Mouse (Mus musculus) liver, postnatal 0 days (tissue): ENCODE results near the gene 1700020D05Rik. TPM values are rescaled to one million over a fixed set of nuclear protein-coding genes. Genes with fewer than 3 reads are reported as not detected.
A peak's percentile ranks its signal among the peaks of the same experiment; 100 is the strongest.

Experiments used
- ATAC-seq: fragments of 200-750 bp; cut with Nextera tagmentation; 2 replicates; pipeline ENCODE4 v1.8.0; 2017; ENCODE audit warnings: mild to moderate bottlenecking, moderate library complexity
- DNase-seq: peaks from one replicate; pipeline ENCODE4 v3.0.0-alpha.2; 2016
- H3K27ac ChIP-seq: fragments of 300-500 bp; sonication (generic); 2 replicates; pipeline ENCODE4 v1.5.1; 2014; ENCODE audit warnings: antibody characterized with exemption, moderate library complexity, mild to moderate bottlenecking, low read depth
- H3K27me3 ChIP-seq: fragments of 300-500 bp; sonication (generic); 2 replicates; pipeline ENCODE4 v1.6.1; 2014; ENCODE audit warnings: low read length, control low read depth, mixed read lengths; ENCODE audit not compliant: insufficient read depth
- H3K36me3 ChIP-seq: fragments of 300-500 bp; sonication (generic); replicated peaks from 2 replicates; pipeline ENCODE4 v1.6.1; 2014; ENCODE audit warnings: mild to moderate bottlenecking, control low read depth, low read length, moderate library complexity, mixed read lengths; ENCODE audit not compliant: insufficient read depth
- H3K4me1 ChIP-seq: fragments of 300-500 bp; sonication (generic); 2 replicates; pipeline ENCODE4 v1.6.1; 2014; ENCODE audit warnings: antibody characterized with exemption, mild to moderate bottlenecking, control low read depth; ENCODE audit not compliant: insufficient read depth
- H3K4me2 ChIP-seq: fragments of 300-500 bp; sonication (generic); 2 replicates; pipeline ENCODE4 v1.6.1; 2014; ENCODE audit warnings: low read depth, mild to moderate bottlenecking, low read length, moderate library complexity, mixed read lengths
- H3K4me3 ChIP-seq: fragments of 300-500 bp; sonication (generic); 2 replicates; pipeline ENCODE4 v1.5.1; 2014; ENCODE audit warnings: low read depth, low read length
- H3K9ac ChIP-seq: fragments of 300-500 bp; sonication (generic); replicated peaks from 2 replicates; pipeline ENCODE4 v1.6.1; 2014; ENCODE audit warnings: mild to moderate bottlenecking, moderate library complexity
- H3K9me3 ChIP-seq: fragments of 300-500 bp; sonication (generic); 2 replicates; pipeline ENCODE4 v1.6.1; 2016; ENCODE audit warnings: mild to moderate bottlenecking, control low read depth, low read length, mixed read lengths
- CTCF ChIP-seq: sonication (generic); IDR thresholded peaks from 2 replicates; pipeline ENCODE4 v1.5.1; 2016; ENCODE audit warnings: antibody characterized with exemption, low read depth
- EP300 ChIP-seq: IDR thresholded peaks from 2 replicates; pipeline ENCODE4 v1.6.1; 2016; ENCODE audit warnings: antibody characterized with exemption, low read depth, mild to moderate bottlenecking
- WGBS: fragments of 180-500 bp; shearing (Covaris S2); extraction: QIAGEN DNeasy Blood & Tissue Kit; methylation state at CpG from one replicate; pipeline ENCODE4 v1.1.7; 2014; ENCODE audit not compliant: insufficient replicate concordance; 5-methylcytosine and 5-hydroxymethylcytosine counted together
- polyA plus RNA-seq: library from polyadenylated mRNA; unstranded; fragments of >200 nt; fragmentation: Nextera tagmentation; extraction: Ambion mirVana; gene quantifications from 2 replicates; pipeline ENCODE4 v1.2.1, GENCODE M21; 2015

The 1700020D05Rik gene
- polyA plus RNA-seq, 1 experiment from 2014 or later, result not detected

GRCm38 (mm10) chr19:5513005-5513349 is 9.4 kb upstream of the 1700020D05Rik start:
- 0 out of 2 replicates have a peak overlapping the region, but pooled peaks have one; percentile 24 for H3K4me3 ChIP-seq
- WGBS, result 68% methylated on average over 3 of the region's 3 CpGs
- H3K4me2 ChIP-seq, result peak overlapping the region; percentile 92; the same call in 1 of the 2 replicates

GRCm38 (mm10) chr19:5512091-5513004 is 8.8 kb upstream of the 1700020D05Rik start:
- peak overlapping the region; percentile 78 for H3K27ac ChIP-seq
- no peaks in the 10 kb centered on the region for H3K36me3 ChIP-seq
- 30% methylated on average over 12 of the region's 12 CpGs for WGBS
- no peaks in the 10 kb centered on the region for H3K9me3 ChIP-seq
- peak overlapping the region; percentile 38; the same call in 1 of the 2 replicates for H3K9ac ChIP-seq
- peak overlapping the region; percentile 24 for H3K4me3 ChIP-seq
- DNase-seq (peak; percentile 47), ATAC-seq (no peak)
- no peak for TF ChIP-seq EP300
- no peak for TF ChIP-seq CTCF
- H3K4me2 ChIP-seq, result peak overlapping the region; percentile 92
- no peaks in the 10 kb centered on the region for H3K27me3 ChIP-seq
- H3K4me1 ChIP-seq, result peaks cover 29% of the 10 kb centered on the region

More at GRCm38 (mm10) chr19:5513005-5513349, 9.4 kb upstream of the 1700020D05Rik start:
- no peak for ATAC-seq
- H3K9me3 ChIP-seq, result no peaks in the 10 kb centered on the region
- H3K36me3 ChIP-seq, result no peaks in the 10 kb centered on the region
- H3K9ac ChIP-seq, result no peak overlapping the region
- no peak for DNase-seq
- H3K4me1 ChIP-seq, result peaks cover 29% of the 10 kb centered on the region
- TF ChIP-seq CTCF (no peak), EP300 (no peak)
- no peaks in the 10 kb centered on the region for H3K27me3 ChIP-seq
- peak overlapping the region; percentile 78; the same call in 1 of the 2 replicates for H3K27ac ChIP-seq

- Histone ChIP-seq H3K4me2 (peak overlapping the region; percentile 92), H3K27ac (peak overlapping the region; percentile 70), H3K27me3 (no peaks in the 10 kb centered on the region), H3K36me3 (no peaks in the 10 kb centered on the region), H3K9ac (peak overlapping the region; percentile 64), H3K4me1 (peaks cover 29% of the 10 kb centered on the region), H3K4me3 (peak overlapping the region; percentile 54), H3K9me3 (no peaks in the 10 kb centered on the region)
- TF ChIP-seq CTCF, result no peak
- TF ChIP-seq EP300, result no peak
- WGBS, result 23% methylated on average over 15 of the region's 15 CpGs
- ATAC-seq, result no peak
- no peak for DNase-seq
Observed at GRCm38 (mm10) chr19:5511074-5511632, 7.6 kb upstream of the 1700020D05Rik start.

GRCm38 (mm10) chr19:5510031-5511026 is 6.7 kb upstream of the 1700020D05Rik start, which contains the start of gene Snx32:
Gene Snx32 (minus strand): TSS chr19:5510538.
- H3K4me2 ChIP-seq, result peak within 1 kb of the TSS; percentile 92
- DNase-seq, result peak; percentile 96
- H3K4me3 ChIP-seq, result peak within 1 kb of the TSS; percentile 54
- whole genome bisulfite sequencing, result 3% methylated on average over 47 of the region's 47 CpGs
- H3K27me3 ChIP-seq, result no peaks in the 10 kb centered on the region
- peaks cover 29% of the 10 kb centered on the region for H3K4me1 ChIP-seq
- no peaks in the 10 kb centered on the region for H3K9me3 ChIP-seq
- H3K27ac ChIP-seq, result peak within 1 kb of the TSS; percentile 70
- peak within 1 kb of the TSS; percentile 64 for H3K9ac ChIP-seq
- peak; percentile 85 for TF ChIP-seq EP300
- TF ChIP-seq CTCF, result peak; percentile 58
- ATAC-seq, result peak; percentile 100
- no peaks in the 10 kb centered on the region for H3K36me3 ChIP-seq

GRCm38 (mm10) chr19:5500330-5500875 is 3.2 kb downstream of the 1700020D05Rik start:
- ATAC-seq (no peak), DNase-seq (no peak)
- H3K36me3 ChIP-seq, result peaks cover 22% of the 10 kb centered on the region
- TF ChIP-seq CTCF (no peak), EP300 (no peak)
- WGBS, result 81% methylated on average over 2 of the region's 2 CpGs
- H3K9me3 ChIP-seq, result no peaks in the 10 kb centered on the region
- no peaks in the 10 kb centered on the region for H3K27me3 ChIP-seq
- H3K4me1 ChIP-seq, result no peaks in the 10 kb centered on the region
- no peak overlapping the region for H3K27ac ChIP-seq
- no peak overlapping the region for H3K4me3 ChIP-seq
- no peak overlapping the region for H3K4me2 ChIP-seq
- H3K9ac ChIP-seq, result no peak overlapping the region
